Mouse (Mus musculus) C2C12 (cell line): Measurements from ENCODE around the gene Yif1b. TPM values are rescaled to one million over a fixed set of nuclear protein-coding genes. Genes with fewer than 3 reads are reported as not detected.

Source experiments
- H3K27me3 ChIP-seq: one replicate; pipeline ENCODE4 v1.6.1; 2011; ENCODE audit not compliant: control insufficient read depth, insufficient read depth, insufficient read length
- H3K36me3 ChIP-seq: one replicate; pipeline ENCODE4 v1.6.1; 2011; ENCODE audit not compliant: control insufficient read depth, insufficient read depth
- H3K4me3 ChIP-seq: one replicate; pipeline ENCODE4 v1.5.1; 2011; ENCODE audit warnings: mild to moderate bottlenecking, control low read depth; ENCODE audit not compliant: poor library complexity, insufficient read depth, severe bottlenecking
- H3K79me2 ChIP-seq: one replicate; pipeline ENCODE4 v1.6.1; 2011; ENCODE audit not compliant: control insufficient read depth, insufficient read depth
- H3K79me3 ChIP-seq: one replicate; pipeline ENCODE4 v1.6.1; 2011; ENCODE audit warnings: low read depth, control low read depth
- H3ac ChIP-seq: one replicate; pipeline ENCODE3; 2011; ENCODE audit warnings: low read depth; ENCODE audit not compliant: control insufficient read depth, insufficient read length
- CEBPB ChIP-seq: IDR thresholded peaks from one replicate; pipeline ENCODE4 v1.6.1; 2011; ENCODE audit warnings: low read depth, mild to moderate bottlenecking, control low read depth, moderate library complexity
- CTCF ChIP-seq: IDR thresholded peaks from one replicate; pipeline ENCODE4 v1.5.1; 2011; ENCODE audit not compliant: control insufficient read depth, insufficient read depth, insufficient read length
- FOSL1 ChIP-seq: IDR thresholded peaks from one replicate; pipeline ENCODE4 v1.8.0; 2011; ENCODE audit warnings: mild to moderate bottlenecking, low read length; ENCODE audit not compliant: poor library complexity, insufficient read depth, severe bottlenecking
- MAX ChIP-seq: IDR thresholded peaks from one replicate; pipeline ENCODE4 v1.6.1; 2011; ENCODE audit warnings: mild to moderate bottlenecking, control low read depth
- MYOD1 ChIP-seq: IDR thresholded peaks from one replicate; pipeline ENCODE4 v1.6.1; 2011; ENCODE audit warnings: low read depth; ENCODE audit not compliant: control insufficient read depth, insufficient read length
- MYOG ChIP-seq: IDR thresholded peaks from one replicate; pipeline ENCODE4 v1.6.1; 2011; ENCODE audit not compliant: control insufficient read depth, insufficient read length; ENCODE audit errors: extremely low read depth
- USF1 ChIP-seq: IDR thresholded peaks from one replicate; pipeline ENCODE4 v1.6.1; 2011; ENCODE audit warnings: low read depth, mild to moderate bottlenecking, control low read depth, moderate library complexity
- polyA plus RNA-seq: library from polyadenylated mRNA; unstranded; fragments of >200 nt; fragmentation: generic; extraction: Trizol; gene quantifications from one replicate; pipeline ENCODE4 v1.2.1, GENCODE M21; 2012; ENCODE audit warnings: missing spikeins

Gene Yif1b
- polyA plus RNA-seq, 1 experiment, result 140 TPM

GRCm38 (mm10) chr7:29288079-29288478 lies 50.0 kb downstream of the Yif1b start:
- Histone ChIP-seq H3K4me3 (no peak overlapping the region), H3K36me3 (no peaks in the 10 kb centered on the region), H3K79me2 (no peaks in the 10 kb centered on the region), H3K79me3 (no peaks in the 10 kb centered on the region), H3K27me3 (no peaks in the 10 kb centered on the region), H3ac (no peak overlapping the region)
- no peak for TF ChIP-seq MYOD1
- no peak for TF ChIP-seq FOSL1
- TF ChIP-seq MAX, result no peak
- TF ChIP-seq USF1, result no peak
- TF ChIP-seq CEBPB, result no peak
- TF ChIP-seq CTCF, result no peak
- TF ChIP-seq MYOG, result no peak

GRCm38 (mm10) chr7:29288942-29289638 lies 51.0 kb downstream of the Yif1b start, which contains the start of gene Ppp1r14a:
TSS of gene Ppp1r14a (plus strand) at chr7:29289308.
- Histone ChIP-seq H3K27me3 (no peaks in the 10 kb centered on the region), H3K79me2 (no peaks in the 10 kb centered on the region), H3K4me3 (peak within 1 kb of the TSS; percentile 6), H3K36me3 (no peaks in the 10 kb centered on the region), H3ac (no peak within 1 kb of the TSS), H3K79me3 (no peaks in the 10 kb centered on the region)
- TF ChIP-seq CEBPB, result no peak
- peak; percentile 85 for TF ChIP-seq CTCF
- no peak for TF ChIP-seq MAX
- TF ChIP-seq MYOG, result no peak

- H3K36me3 ChIP-seq, result no peaks in the 10 kb centered on the region
- no peaks in the 10 kb centered on the region for H3K79me3 ChIP-seq
- no peak overlapping the region for H3ac ChIP-seq
- H3K4me3 ChIP-seq, result no peak overlapping the region
- no peak for TF ChIP-seq CEBPB
- TF ChIP-seq MAX, result no peak
- no peak for TF ChIP-seq USF1
- no peak for TF ChIP-seq FOSL1
- no peak for TF ChIP-seq MYOD1
- no peak for TF ChIP-seq MYOG
- no peak for TF ChIP-seq CTCF
- H3K79me2 ChIP-seq, result no peaks in the 10 kb centered on the region
- H3K27me3 ChIP-seq, result no peaks in the 10 kb centered on the region
These were observed 51.7 kb downstream of the Yif1b start for GRCm38 (mm10) chr7:29289856-29290255.

- no peaks in the 10 kb centered on the region for H3K27me3 ChIP-seq
- no peak overlapping the region for H3K4me3 ChIP-seq
- H3ac ChIP-seq, result no peak overlapping the region
- no peaks in the 10 kb centered on the region for H3K36me3 ChIP-seq
- no peaks in the 10 kb centered on the region for H3K79me2 ChIP-seq
- H3K79me3 ChIP-seq, result no peaks in the 10 kb centered on the region
- TF ChIP-seq CEBPB (no peak), USF1 (no peak), MYOG (no peak), FOSL1 (no peak), CTCF (no peak)
These were observed 52.8 kb downstream of the Yif1b start for GRCm38 (mm10) chr7:29290691-29291485.

GRCm38 (mm10) chr7:29291616-29292457 lies 53.7 kb downstream of the Yif1b start:
- Histone ChIP-seq H3ac (no peak overlapping the region), H3K36me3 (no peaks in the 10 kb centered on the region), H3K27me3 (no peaks in the 10 kb centered on the region), H3K4me3 (no peak overlapping the region), H3K79me3 (no peaks in the 10 kb centered on the region), H3K79me2 (no peaks in the 10 kb centered on the region)
- TF ChIP-seq MAX (no peak), MYOD1 (no peak), USF1 (no peak), MYOG (no peak), CTCF (no peak), FOSL1 (no peak), CEBPB (no peak)
